Mouse (Mus musculus) olfactory bulb, adult 2 months (tissue): ENCODE data around the gene Slc4a2. TPM values are rescaled to one million over a fixed set of nuclear protein-coding genes. Genes with fewer than 3 reads are reported as not detected.

ENCODE experiments used
- H3K27ac ChIP-seq: fragments of 200-500 bp; 2 replicates; pipeline ENCODE4 v1.5.1; 2012; ENCODE audit warnings: low read depth, low read length; ENCODE audit not compliant: insufficient read depth
- H3K4me1 ChIP-seq: fragments of 200-500 bp; 2 replicates; pipeline ENCODE4 v1.6.1; 2012; ENCODE audit warnings: low read length; ENCODE audit not compliant: control insufficient read depth, insufficient read depth
- H3K4me3 ChIP-seq: fragments of 200-500 bp; 2 replicates; pipeline ENCODE4 v1.5.1; 2012; ENCODE audit warnings: mild to moderate bottlenecking, low read depth, low read length, moderate library complexity; ENCODE audit not compliant: insufficient read depth
- CTCF ChIP-seq: fragments of 200-500 bp; IDR thresholded peaks from 2 replicates; pipeline ENCODE4 v1.5.1; 2012; ENCODE audit warnings: low read depth, mild to moderate bottlenecking, low read length, moderate library complexity; ENCODE audit not compliant: insufficient read depth
- POLR2A ChIP-seq: fragments of 200-500 bp; IDR thresholded peaks from 2 replicates; pipeline ENCODE4 v1.6.1; 2012; ENCODE audit warnings: mild to moderate bottlenecking, low read depth, low read length, moderate library complexity; ENCODE audit not compliant: insufficient read depth
- WGBS: fragments of 180-500 bp; shearing (Covaris S2); methylation state at CpG from one replicate; pipeline ENCODE4 v1.1.7; 2018; 5-methylcytosine and 5-hydroxymethylcytosine counted together
- polyA plus RNA-seq: library from polyadenylated mRNA; stranded (reverse); fragments of >200 nt; gene quantifications from 2 replicates; pipeline ENCODE4 v1.2.4, GENCODE M21; 2012; ENCODE audit warnings: low replicate concordance; ENCODE audit not compliant: missing spikeins, insufficient read depth, insufficient read length

The Slc4a2 gene
- polyA plus RNA-seq, 1 experiment, result not detected

- 1% methylated on average over 34 of the region's 34 CpGs for WGBS
- peak overlapping the region; percentile 53 for H3K4me3 ChIP-seq
- TF ChIP-seq CTCF, result peak; percentile 44; the same call in 1 of the 2 replicates
- no peak for TF ChIP-seq POLR2A
- peak overlapping the region; percentile 66 for H3K27ac ChIP-seq
- peaks cover 38% of the 10 kb centered on the region for H3K4me1 ChIP-seq
Observed at GRCm38 (mm10) chr5:24383026-24383859, 40.4 kb upstream of the Slc4a2 start.

GRCm38 (mm10) chr5:24384407-24384806, 39.2 kb upstream of the Slc4a2 start:
- Histone ChIP-seq H3K27ac (no peak overlapping the region), H3K4me1 (peaks cover 39% of the 10 kb centered on the region), H3K4me3 (no peak overlapping the region)
- TF ChIP-seq POLR2A, result no peak
- TF ChIP-seq CTCF, result no peak
- WGBS, result 42% methylated on average over 6 of the region's 6 CpGs

- no peak overlapping the region for H3K27ac ChIP-seq
- H3K4me1 ChIP-seq, result peaks cover 30% of the 10 kb centered on the region
- TF ChIP-seq POLR2A (no peak), CTCF (no peak)
- H3K4me3 ChIP-seq, result no peak overlapping the region
- WGBS, result 96% methylated on average over 5 of the region's 5 CpGs
Observed at GRCm38 (mm10) chr5:24385374-24385773, 38.3 kb upstream of the Slc4a2 start.

DNA sequence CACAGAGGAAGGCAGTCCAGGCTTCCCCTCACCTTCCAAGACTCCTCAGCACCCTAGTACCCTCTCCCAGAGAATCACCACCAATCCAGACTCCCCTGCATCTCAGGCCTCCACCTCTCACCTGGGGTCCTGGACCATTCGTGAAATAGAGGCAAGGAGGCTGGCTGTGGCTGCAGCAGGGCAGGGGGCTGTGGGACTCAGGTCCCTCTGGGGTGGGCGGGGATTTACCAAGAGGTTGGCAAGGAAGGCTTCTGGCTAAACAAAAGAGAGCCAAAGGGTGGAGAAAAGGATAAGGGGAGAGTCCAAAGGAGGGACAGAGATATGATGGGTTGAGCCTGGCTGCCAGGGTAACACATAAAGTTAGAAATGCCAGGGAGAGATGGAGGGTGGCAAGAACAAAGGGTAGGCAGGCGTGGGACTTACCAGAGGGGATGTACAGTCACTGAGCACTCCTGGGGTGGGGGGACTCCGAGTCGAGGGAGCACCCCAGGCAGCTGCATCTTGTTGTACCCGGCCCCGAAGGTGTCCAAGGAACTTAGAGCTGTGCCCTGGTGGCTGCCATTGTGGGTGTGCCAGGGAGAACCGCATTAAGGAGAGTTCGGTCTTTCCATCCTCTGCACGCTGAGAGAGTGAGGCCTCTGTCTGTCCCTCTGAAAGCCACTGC, 37.6 kb upstream of the Slc4a2 start:
- Histone ChIP-seq H3K4me1 (peaks cover 30% of the 10 kb centered on the region), H3K4me3 (no peak overlapping the region), H3K27ac (no peak overlapping the region)
- TF ChIP-seq POLR2A (no peak), CTCF (no peak)
- WGBS, result 85% methylated on average over 10 of the region's 10 CpGs

GRCm38 (mm10) chr5:24387264-24388241, 36.1 kb upstream of the Slc4a2 start:
- no peak overlapping the region for H3K27ac ChIP-seq
- peaks cover 30% of the 10 kb centered on the region for H3K4me1 ChIP-seq
- TF ChIP-seq POLR2A (no peak), CTCF (no peak)
- H3K4me3 ChIP-seq, result peak overlapping the region; percentile 51
- 1% methylated on average over 73 of the region's 73 CpGs for WGBS

GRCm38 (mm10) chr5:24388246-24388915, 35.3 kb upstream of the Slc4a2 start:
- H3K4me3 ChIP-seq, result peak overlapping the region; percentile 51
- 31% methylated on average over 26 of the region's 26 CpGs for WGBS
- peaks cover 25% of the 10 kb centered on the region for H3K4me1 ChIP-seq
- TF ChIP-seq POLR2A (no peak), CTCF (no peak)
- H3K27ac ChIP-seq, result no peak overlapping the region

DNA sequence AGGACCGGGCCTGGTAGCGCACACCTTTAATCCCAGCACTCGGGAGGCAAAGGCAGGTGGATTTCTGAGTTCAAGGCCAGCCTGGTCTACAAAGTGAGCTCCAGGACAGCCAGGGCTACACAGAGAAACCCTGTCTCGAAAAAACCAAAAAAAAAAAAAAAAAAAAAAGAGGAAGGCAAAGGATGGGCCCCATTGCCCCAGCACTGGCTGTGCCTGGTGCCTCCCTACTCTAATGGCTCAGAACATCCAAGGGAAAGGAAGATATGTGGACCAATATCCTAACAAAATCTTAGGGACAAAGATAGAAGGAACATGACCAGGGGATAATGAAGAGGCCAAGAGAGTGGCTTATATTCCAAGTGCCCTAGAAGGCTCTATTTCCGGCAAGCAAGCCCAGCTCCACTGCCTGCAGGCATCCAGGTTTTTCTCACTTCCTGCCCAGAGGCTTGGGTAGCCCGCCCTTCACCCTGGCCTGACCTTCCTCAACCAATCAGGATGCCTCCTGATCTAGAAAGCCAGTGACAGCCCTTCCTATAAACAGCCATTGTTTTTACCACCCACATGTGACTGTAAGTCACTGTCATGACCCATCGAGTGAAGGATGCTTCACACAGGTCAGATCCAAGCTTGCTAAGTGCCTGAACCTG, 34.5 kb upstream of the Slc4a2 start:
- Histone ChIP-seq H3K4me3 (no peak overlapping the region), H3K27ac (no peak overlapping the region), H3K4me1 (peaks cover 21% of the 10 kb centered on the region)
- TF ChIP-seq CTCF (no peak), POLR2A (no peak)
- 77% methylated on average over 7 of the region's 7 CpGs for WGBS

- Histone ChIP-seq H3K4me3 (no peak overlapping the region), H3K4me1 (peaks cover 16% of the 10 kb centered on the region), H3K27ac (no peak overlapping the region)
- WGBS, result 88% methylated on average over 4 of the region's 4 CpGs
- no peak for TF ChIP-seq POLR2A
- no peak for TF ChIP-seq CTCF
Observed at GRCm38 (mm10) chr5:24389658-24390020, 34.0 kb upstream of the Slc4a2 start.
